Mouse (Mus musculus) macrophage (primary cell): Measurements from ENCODE around the gene Ugt1a7c. TPM values are rescaled to one million over a fixed set of nuclear protein-coding genes. Genes with fewer than 3 reads are reported as not detected.
"Not testable (repeated sequence)": the region's sequence is repeated elsewhere in the genome, so short reads cannot be mapped to it uniquely, and the experiment has no call there.

Source experiments
- H3K27ac ChIP-seq: fragments of 350-480 bp; formaldehyde crosslinking; 2 replicates; pipeline ENCODE4 v1.9.0; 2021
- H3K36me3 ChIP-seq: fragments of 350-480 bp; formaldehyde crosslinking; 2 replicates; pipeline ENCODE4 v1.9.0; 2021; ENCODE audit errors: inconsistent target
- H3K4me3 ChIP-seq: fragments of 350-480 bp; formaldehyde crosslinking; 2 replicates; pipeline ENCODE4 v1.9.0; 2021; ENCODE audit errors: inconsistent target
- H3K79me2 ChIP-seq: fragments of 350-480 bp; formaldehyde crosslinking; 2 replicates; pipeline ENCODE4 v1.9.0; 2021; ENCODE audit errors: inconsistent target
- WGBS: methylation state at CpG from one replicate; pipeline ENCODE4 v1.1.7; 2026; ENCODE audit warnings: inconsistent platforms; ENCODE audit not compliant: missing documents; 5-methylcytosine and 5-hydroxymethylcytosine counted together
- polyA plus RNA-seq: library from polyadenylated mRNA; stranded (reverse); fragments of 250-400 nt; gene quantifications from 3 replicates; pipeline ENCODE4 v1.2.4, GENCODE M21; 2018; ENCODE audit warnings: inconsistent platforms

Ugt1a7c gene
- polyA plus RNA-seq, 1 experiment from 2014 or later = 101 TPM

- not testable (repeated sequence) for H3K36me3 ChIP-seq, H3K27ac ChIP-seq, H3K4me3 ChIP-seq
- 0% methylated on average over 1 of the region's 3 CpGs for WGBS
- peaks cover 86% of the 10 kb centered on the region for H3K79me2 ChIP-seq
These were observed 8.2 kb downstream of the Ugt1a7c start, which contains the start of gene Ugt1a6b for GRCm38 (mm10) chr1:88103019-88103418. Gene Ugt1a6b (plus strand): TSS chr1:88103252.

GRCm38 (mm10) chr1:88103697-88104468 is 9.0 kb downstream of the Ugt1a7c start:
- peaks cover 79% of the 10 kb centered on the region for H3K79me2 ChIP-seq
- 90% methylated on average over 4 of the region's 5 CpGs for WGBS
- H3K27ac ChIP-seq, H3K4me3 ChIP-seq, H3K36me3 ChIP-seq: not testable (repeated sequence)

- Histone ChIP-seq H3K36me3 (no peaks in the 10 kb centered on the region), H3K79me2 (peaks cover 73% of the 10 kb centered on the region), H3K27ac (no peak overlapping the region), H3K4me3 (no peak overlapping the region)
- WGBS = 93% methylated on average over 1 of the region's 1 CpGs
These were observed 10.0 kb downstream of the Ugt1a7c start for GRCm38 (mm10) chr1:88104667-88105430.

GRCm38 (mm10) chr1:88105656-88106055 is 10.8 kb downstream of the Ugt1a7c start:
- Histone ChIP-seq H3K79me2 (peaks cover 73% of the 10 kb centered on the region), H3K4me3 (no peak overlapping the region), H3K36me3 (no peaks in the 10 kb centered on the region), H3K27ac (no peak overlapping the region)
- WGBS = 100% methylated on average over 2 of the region's 2 CpGs

GRCm38 (mm10) chr1:88109027-88109557 is 14.2 kb downstream of the Ugt1a7c start:
- WGBS = 75% methylated on average over 2 of the region's 2 CpGs
- not testable (repeated sequence) for H3K4me3 ChIP-seq, H3K36me3 ChIP-seq, H3K27ac ChIP-seq
- H3K79me2 ChIP-seq = peaks cover 69% of the 10 kb centered on the region

GRCm38 (mm10) chr1:88109604-88110003 is 14.7 kb downstream of the Ugt1a7c start:
- not testable (repeated sequence) for H3K36me3 ChIP-seq, H3K4me3 ChIP-seq, H3K27ac ChIP-seq
- peaks cover 69% of the 10 kb centered on the region for H3K79me2 ChIP-seq
- WGBS = 72% methylated on average over 2 of the region's 2 CpGs

GRCm38 (mm10) chr1:88112769-88113168 is 17.9 kb downstream of the Ugt1a7c start:
- H3K27ac ChIP-seq, H3K4me3 ChIP-seq, H3K36me3 ChIP-seq: not testable (repeated sequence)
- peaks cover 53% of the 10 kb centered on the region for H3K79me2 ChIP-seq
- 100% methylated on average over 6 of the region's 6 CpGs for WGBS

- H3K27ac ChIP-seq, H3K4me3 ChIP-seq, H3K36me3 ChIP-seq: not testable (repeated sequence)
- H3K79me2 ChIP-seq = peaks cover 50% of the 10 kb centered on the region; the same call in 1 of the 2 replicates
- WGBS = 63% methylated on average over 1 of the region's 4 CpGs
These were observed 25.7 kb downstream of the Ugt1a7c start for GRCm38 (mm10) chr1:88120550-88120949.

GRCm38 (mm10) chr1:88121521-88121920 is 26.7 kb downstream of the Ugt1a7c start:
- H3K4me3 ChIP-seq, H3K27ac ChIP-seq, H3K36me3 ChIP-seq: not testable (repeated sequence)
- no CpG with 5 or more reads among the region's 1 CpGs for WGBS
- H3K79me2 ChIP-seq = peaks cover 50% of the 10 kb centered on the region; the same call in 1 of the 2 replicates

GRCm38 (mm10) chr1:88125827-88126360 is 31.0 kb downstream of the Ugt1a7c start:
- H3K36me3 ChIP-seq, H3K4me3 ChIP-seq, H3K27ac ChIP-seq: not testable (repeated sequence)
- 45% methylated on average over 2 of the region's 4 CpGs for WGBS
- peaks cover 74% of the 10 kb centered on the region for H3K79me2 ChIP-seq

GRCm38 (mm10) chr1:88129091-88129490 is 34.2 kb downstream of the Ugt1a7c start:
- H3K27ac ChIP-seq, H3K4me3 ChIP-seq, H3K36me3 ChIP-seq: not testable (repeated sequence)
- peaks cover 83% of the 10 kb centered on the region for H3K79me2 ChIP-seq
- WGBS = 87% methylated on average over 2 of the region's 2 CpGs

GRCm38 (mm10) chr1:88130223-88130622 is 35.4 kb downstream of the Ugt1a7c start:
- H3K36me3 ChIP-seq, H3K27ac ChIP-seq, H3K4me3 ChIP-seq: not testable (repeated sequence)
- peaks cover 73% of the 10 kb centered on the region for H3K79me2 ChIP-seq
- 76% methylated on average over 1 of the region's 1 CpGs for WGBS

- no peak overlapping the region for H3K4me3 ChIP-seq
- peak overlapping the region; percentile 87 for H3K27ac ChIP-seq
- H3K36me3 ChIP-seq = no peaks in the 10 kb centered on the region
- H3K79me2 ChIP-seq = peaks cover 78% of the 10 kb centered on the region
- WGBS = 3% methylated on average over 3 of the region's 3 CpGs
These were observed 39.1 kb downstream of the Ugt1a7c start for GRCm38 (mm10) chr1:88133908-88134456.

GRCm38 (mm10) chr1:88134457-88135011 is 39.7 kb downstream of the Ugt1a7c start, which contains the start of gene Ugt1a6a:
Gene Ugt1a6a (plus strand): TSS chr1:88134809.
- not testable (repeated sequence) for H3K36me3 ChIP-seq, H3K4me3 ChIP-seq
- 10% methylated on average over 3 of the region's 5 CpGs for WGBS
- peak within 1 kb of the TSS; percentile 87 for H3K27ac ChIP-seq
- H3K79me2 ChIP-seq = peaks cover 73% of the 10 kb centered on the region
